Comparison of ENCODE assay signal across 18 mouse cellular contexts in genomic region chr2:31204677-31205076, GRCm38 (mm10). TPM values are rescaled to one million over a fixed set of nuclear protein-coding genes. Genes with fewer than 3 reads are reported as not detected.
"Had no signal": no experiment of that assay in that cellular context is flagged by ENCODE, and none has a peak within 500 bp of the region (broad histone marks: within the 10 kb centered on the region; RNA-seq: fewer than 3 reads in every experiment).

No protein-coding gene starts in this region.

- H3K27ac ChIP-seq: left cerebral cortex, adult 2 months; liver, embryonic 13.5 days; lung, embryonic 15.5 days; macrophage; midbrain, embryonic 15.5 days; neural tube, embryonic 12.5 days; stomach, embryonic 15.5 days had no signal

- H3K4me2 ChIP-seq: liver, embryonic 13.5 days; lung, embryonic 15.5 days; midbrain, embryonic 11.5 days; midbrain, embryonic 15.5 days; neural tube, embryonic 12.5 days; stomach, embryonic 15.5 days had no signal

- H3K9me3 ChIP-seq: liver, embryonic 13.5 days; lung, embryonic 15.5 days; megakaryocyte, embryonic 14.5 days; midbrain, embryonic 15.5 days; neural tube, embryonic 12.5 days; stomach, embryonic 15.5 days had no signal

- DNase-seq: kidney, postnatal 25 days; liver; liver, embryonic 13.5 days; liver, postnatal 0 days; lung, postnatal 14 days; right cerebral cortex, postnatal 4 days; thymus, adult 2 months; thymus, postnatal 25 days had no signal

- ATAC-seq: liver, postnatal 0 days; midbrain, embryonic 15.5 days had no signal

- H3K9ac ChIP-seq: liver, embryonic 13.5 days; liver, postnatal 0 days; lung, embryonic 15.5 days; midbrain, embryonic 15.5 days; neural tube, embryonic 12.5 days; stomach, embryonic 15.5 days had no signal

- H3K4me1 ChIP-seq: lung, embryonic 15.5 days; stomach, embryonic 15.5 days had no signal

- H3K27me3 ChIP-seq: liver, embryonic 13.5 days; lung, embryonic 15.5 days; megakaryocyte, embryonic 14.5 days; midbrain, embryonic 15.5 days; neural tube, embryonic 12.5 days; stomach, embryonic 15.5 days had no signal

- H3K4me3 ChIP-seq: left cerebral cortex, adult 2 months; liver, embryonic 13.5 days; lung, embryonic 15.5 days; megakaryocyte, embryonic 14.5 days; midbrain, embryonic 15.5 days; neural tube, embryonic 12.5 days; stomach, embryonic 15.5 days had no signal

RNA-seq across cellular contexts. Expression of gene Ncs1, which starts 40.9 kb away (rescaled TPM):
- total RNA-seq: monocyte, adult 5-6 weeks; neutrophil, adult 5-6 weeks had no signal
